Mouse (Mus musculus) heart, postnatal 14 days (tissue): Measurements from ENCODE around the gene Tle2. TPM values are rescaled to one million over a fixed set of nuclear protein-coding genes. Genes with fewer than 3 reads are reported as not detected.

Source experiments
- DNase-seq, 2 experiments: peaks; one replicate each; pipeline ENCODE4 v3.0.0; 2021 to 2022
- intact Hi-C: fragments of 180-260 bp; cut with DNase I; formaldehyde crosslinking; loops from one replicate; pipeline ENCODE4 v1.15.1; 2025
- total RNA-seq, 2 experiments: library from RNA; stranded (reverse); gene quantifications; 2 replicates each; pipeline ENCODE4 v1.2.3; 2021

Gene Tle2
- total RNA-seq, 2 experiments from 2014 or later, result 9.4 to 11.2 TPM

- no peak for DNase-seq
These were observed 4.0 kb upstream of the Tle2 start for GRCm38 (mm10) chr10:81570238-81570800.

DNA sequence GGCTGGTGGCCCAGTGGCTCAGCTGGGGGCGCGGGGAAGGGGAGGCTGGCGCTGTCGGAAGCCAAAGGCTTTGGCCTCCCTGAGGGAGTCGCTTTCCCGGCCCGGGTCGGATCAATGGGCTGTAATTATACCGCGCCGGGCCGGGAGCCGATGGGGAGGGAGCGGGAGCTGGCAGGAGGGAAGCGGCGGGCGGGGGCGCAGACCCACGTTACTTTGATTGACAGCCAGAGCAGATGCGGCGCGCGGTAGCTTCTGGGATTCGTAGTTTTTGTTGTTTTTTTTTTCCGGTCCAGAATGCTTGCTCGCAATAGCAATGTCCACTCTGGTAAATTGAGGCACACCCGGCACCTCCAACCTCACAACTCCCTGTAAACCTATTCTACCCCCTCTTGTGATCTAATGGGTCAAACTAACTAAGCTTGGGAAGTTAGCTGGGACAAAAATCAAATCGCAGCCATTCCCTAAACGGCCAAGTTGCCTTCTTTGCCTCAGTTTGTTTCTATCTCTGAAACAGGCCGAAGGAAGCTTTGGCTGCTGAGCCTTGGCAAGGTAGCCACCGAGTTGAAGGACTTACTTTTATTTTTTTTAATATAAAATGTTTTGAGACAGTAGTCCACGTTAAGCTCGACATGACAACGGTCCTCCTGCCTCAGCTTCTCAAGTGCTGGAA lies 3.4 kb upstream of the Tle2 start:
- intact Hi-C loops, result no loop called here
- peak; percentile 93 to 95 for DNase-seq

More at GRCm38 (mm10) chr10:81570238-81570800, 4.0 kb upstream of the Tle2 start:
- intact Hi-C loops, result no loop called here

DNA sequence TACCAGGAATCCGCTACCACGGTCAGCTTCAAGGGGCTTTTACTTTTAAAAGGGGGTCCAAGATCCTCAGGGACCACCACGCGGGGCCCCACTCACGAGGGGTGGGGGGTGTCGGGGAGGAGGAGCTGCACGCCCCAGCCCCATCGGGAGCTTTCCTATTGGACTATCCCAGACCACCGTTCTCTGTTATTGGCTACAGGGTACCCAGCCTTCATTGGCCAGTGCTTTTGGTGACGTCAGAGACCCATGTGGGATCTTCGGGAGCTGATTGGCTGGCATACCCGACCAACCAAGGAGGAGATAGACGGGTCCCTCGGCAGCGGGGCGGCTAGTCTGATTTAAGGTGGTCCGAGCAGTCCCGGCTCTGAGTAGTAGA lies 2.9 kb upstream of the Tle2 start:
- DNase-seq, result peak; percentile 96 to 99
- intact Hi-C loops, result no loop called here

- intact Hi-C loops, result no loop called here
- no peak for DNase-seq
These were observed 2.2 kb upstream of the Tle2 start for GRCm38 (mm10) chr10:81572133-81572671.

- peak; percentile 69 to 71 for DNase-seq
These were observed 1.4 kb upstream of the Tle2 start for GRCm38 (mm10) chr10:81572975-81573374.

DNA sequence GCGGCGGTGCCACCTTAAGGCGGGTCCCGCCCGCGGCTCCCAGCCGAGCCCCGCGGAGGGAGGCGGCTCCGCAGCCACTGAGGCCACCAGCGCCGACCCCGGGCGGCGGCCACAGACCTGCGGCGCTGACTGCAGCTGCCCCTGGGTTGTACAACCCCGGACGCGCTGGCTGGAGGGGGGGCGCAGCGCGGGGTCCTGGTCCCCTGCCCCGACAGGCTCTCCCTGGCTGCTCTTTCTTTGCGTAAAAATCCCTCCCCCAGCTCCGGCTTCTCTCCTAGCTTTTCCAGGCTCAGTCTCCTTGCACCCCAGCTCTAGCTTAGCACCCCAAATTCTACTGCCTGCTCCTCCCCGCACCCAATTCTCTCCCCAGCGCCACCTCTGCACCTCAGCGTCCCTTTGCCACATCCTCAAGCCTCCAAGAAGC lies 859 bp downstream of the Tle2 start:
- intact Hi-C loops, result loop anchor here (2.0 kb wide), 1 partner anchor 22 kb away; no protein-coding TSS in a partner anchor
- peak; percentile 69 to 76 for DNase-seq

More at GRCm38 (mm10) chr10:81572975-81573374, 1.4 kb upstream of the Tle2 start:
- intact Hi-C loops, result no loop called here

DNA sequence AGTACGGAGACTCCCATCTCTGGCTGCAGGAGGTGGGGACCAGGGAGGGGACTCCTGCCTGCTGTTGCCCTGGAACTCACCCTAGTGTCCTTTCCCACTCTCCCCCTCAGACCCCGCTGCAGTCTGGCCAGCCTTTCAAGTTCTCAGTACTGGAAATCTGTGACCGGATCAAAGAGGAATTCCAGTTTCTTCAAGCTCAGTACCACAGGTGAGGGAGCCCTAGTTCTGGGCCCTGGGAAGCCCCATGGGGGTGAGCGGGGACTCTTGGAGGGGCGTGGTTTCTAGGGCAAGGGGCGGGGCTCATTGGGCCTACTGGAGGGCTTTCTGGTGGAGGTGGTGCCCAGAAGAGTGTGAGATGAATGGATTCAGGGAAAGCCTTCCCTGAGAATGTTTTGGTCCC lies 1.3 kb downstream of the Tle2 start:
- intact Hi-C loops, result loop anchor here (2.0 kb wide), 1 partner anchor 21 kb away; no protein-coding TSS in a partner anchor
- no peak for DNase-seq

DNA sequence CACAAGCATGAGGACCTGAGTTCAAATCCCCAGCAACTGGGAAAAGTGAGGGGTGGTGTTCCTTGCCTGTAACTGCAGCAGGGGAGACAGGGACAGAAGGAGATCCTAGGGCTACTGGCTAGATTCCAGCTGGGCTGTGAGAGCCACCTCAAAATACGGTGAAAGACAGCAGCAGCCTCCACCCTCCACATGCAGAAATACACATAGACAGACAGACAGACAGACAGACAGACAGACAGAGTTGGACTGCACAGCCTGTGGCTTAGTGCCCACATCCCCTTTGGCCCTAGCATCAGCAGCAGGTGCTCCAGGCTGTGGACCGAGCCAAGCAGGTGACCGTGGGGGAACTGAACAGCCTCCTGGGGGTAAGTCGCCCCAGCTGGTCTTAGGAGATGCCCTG lies 5.6 kb downstream of the Tle2 start:
- intact Hi-C loops, result no loop called here
- no peak for DNase-seq

- intact Hi-C loops, result no loop called here
- DNase-seq, result no peak
These were observed 6.2 kb downstream of the Tle2 start for GRCm38 (mm10) chr10:81580441-81581070.

- intact Hi-C loops, result no loop called here
These were observed 9.0 kb downstream of the Tle2 start for GRCm38 (mm10) chr10:81583347-81583746.

GRCm38 (mm10) chr10:81588739-81589138 lies 14.4 kb downstream of the Tle2 start:
- no peak for DNase-seq
- intact Hi-C loops, result no loop called here

More at GRCm38 (mm10) chr10:81583347-81583746, 9.0 kb downstream of the Tle2 start:
- DNase-seq, result no peak

- DNase-seq, result no peak
- intact Hi-C loops, result no loop called here
These were observed 17.5 kb downstream of the Tle2 start for GRCm38 (mm10) chr10:81591846-81592245.

DNA sequence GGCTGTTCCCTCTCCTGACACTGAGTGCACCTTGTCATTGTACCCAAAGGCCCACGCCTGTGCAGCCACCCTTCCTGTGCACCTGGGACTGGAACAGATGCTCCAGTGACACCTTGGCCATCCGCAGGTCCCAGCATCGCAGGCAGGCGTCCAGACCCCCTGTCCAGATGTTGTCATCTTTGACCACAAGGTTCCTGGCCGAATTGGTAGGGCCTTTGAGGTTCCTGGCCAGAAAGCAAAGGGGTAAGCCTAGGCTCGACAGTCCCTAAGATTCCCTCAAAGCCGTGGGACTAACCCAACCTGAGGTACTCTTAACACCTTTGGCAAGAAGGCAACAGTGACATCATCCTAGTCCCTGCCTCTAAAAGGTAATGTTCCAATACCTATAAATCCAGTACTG lies 18.3 kb downstream of the Tle2 start:
- intact Hi-C loops, result no loop called here
- no peak for DNase-seq

GRCm38 (mm10) chr10:81593223-81593622 lies 18.9 kb downstream of the Tle2 start:
- intact Hi-C loops, result no loop called here
- DNase-seq, result no peak

- DNase-seq, result no peak
- intact Hi-C loops, result no loop called here
These were observed 19.6 kb downstream of the Tle2 start for GRCm38 (mm10) chr10:81593935-81594334.

DNA sequence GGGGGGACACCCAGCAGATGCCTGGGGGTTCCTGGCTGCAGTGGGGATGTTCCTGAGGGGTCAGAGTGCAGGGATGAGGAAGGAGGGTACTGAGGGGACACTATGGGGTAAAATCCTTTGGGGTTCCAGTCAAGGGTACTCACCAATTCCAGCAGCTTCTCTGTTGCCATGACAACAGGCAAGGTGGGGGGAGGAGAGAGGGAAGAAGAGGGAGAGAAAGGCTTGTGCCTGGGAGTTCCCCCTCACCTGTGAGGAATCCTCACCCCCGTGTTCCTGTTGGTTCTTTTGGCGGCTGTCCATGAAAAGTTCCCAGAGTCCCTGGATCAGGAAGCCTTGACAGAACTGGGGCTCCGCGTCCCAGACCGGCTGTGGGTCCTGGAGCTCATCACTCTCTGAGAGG lies 21.2 kb downstream of the Tle2 start:
- intact Hi-C loops, result no loop called here
- no peak for DNase-seq

GRCm38 (mm10) chr10:81596611-81597010 lies 22.2 kb downstream of the Tle2 start:
- intact Hi-C loops, result loop anchor here (2.0 kb wide), 1 partner anchor 22 kb away; the partner anchor contains the start of gene Tle2

DNA sequence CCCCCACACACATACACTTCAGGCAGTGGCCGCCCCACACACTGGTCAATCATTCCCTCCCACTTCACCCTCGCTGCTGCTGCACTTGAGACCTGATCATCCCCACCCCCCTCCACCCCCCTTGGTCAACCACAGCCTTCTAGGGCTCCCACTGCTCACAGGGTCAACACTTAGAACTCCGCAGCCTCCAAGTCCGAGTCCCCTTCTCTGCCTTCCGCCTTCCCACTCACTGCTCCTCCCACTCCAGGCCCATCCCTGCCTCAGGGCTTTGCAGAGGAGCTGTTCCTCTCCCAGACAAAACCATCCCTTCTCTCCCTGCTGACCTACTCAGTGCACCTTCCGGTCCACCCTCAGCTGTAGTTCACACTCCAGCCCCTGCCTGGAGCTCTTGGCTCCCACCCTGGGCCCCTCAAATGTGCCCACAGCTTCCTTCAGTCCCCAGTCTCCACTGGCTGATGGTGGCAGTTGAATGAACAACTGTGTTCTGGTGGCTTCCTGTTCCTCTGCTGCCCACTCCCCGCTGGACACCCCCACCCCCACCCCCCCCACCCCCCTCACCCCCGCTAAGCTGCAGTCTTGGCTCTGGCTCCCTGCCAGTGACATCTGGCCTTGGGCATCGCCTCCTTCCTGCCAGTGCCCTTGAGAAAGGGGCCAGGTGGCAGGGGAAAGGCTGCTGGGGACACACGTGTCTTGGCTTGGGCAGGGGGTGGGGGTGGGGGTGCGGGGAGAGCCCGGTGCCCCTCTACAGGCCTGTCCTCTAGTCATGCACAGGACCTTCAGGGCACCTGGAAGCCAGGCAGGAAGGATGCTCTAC lies 23.0 kb downstream of the Tle2 start:
- peak; percentile 44 to 50 for DNase-seq
- intact Hi-C loops, result loop anchor here (2.0 kb wide), 1 partner anchor 23 kb away; the partner anchor contains the start of gene Tle2

More at GRCm38 (mm10) chr10:81596611-81597010, 22.2 kb downstream of the Tle2 start:
- DNase-seq, result peak; percentile 56 to 58

GRCm38 (mm10) chr10:81598342-81598741 lies 24.0 kb downstream of the Tle2 start:
- no peak for DNase-seq
- intact Hi-C loops, result no loop called here

DNA sequence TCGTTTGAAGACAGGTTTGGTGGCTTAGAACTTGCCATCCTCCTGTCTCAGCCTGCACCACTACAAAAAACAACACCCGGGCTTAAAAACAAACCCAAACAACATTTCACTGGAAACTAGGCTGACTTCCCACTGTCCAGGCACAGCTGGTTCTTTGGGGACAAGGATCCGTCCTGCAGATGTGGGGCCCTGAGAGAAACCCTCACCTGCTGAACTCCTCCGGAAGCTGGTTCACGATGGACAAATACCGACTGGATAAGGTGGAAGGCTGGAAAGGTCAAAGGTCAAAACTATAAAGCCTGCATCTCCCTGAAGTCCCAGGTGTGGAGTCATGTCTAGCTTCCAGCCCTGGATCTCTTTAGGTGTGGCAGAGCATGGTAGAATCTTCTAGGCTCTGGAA lies 24.5 kb downstream of the Tle2 start:
- no peak for DNase-seq
- intact Hi-C loops, result no loop called here
